Mouse (Mus musculus): ENCODE results near the gene Pltp. TPM values are rescaled to one million over a fixed set of nuclear protein-coding genes. Genes with fewer than 3 reads are reported as not detected.
A peak's percentile ranks its signal among the peaks of the same experiment; 100 is the strongest.

Pltp gene
- total and polyA plus RNA-seq, 2 experiments from 2014 or later = 43.4 to 80.7 TPM

DNA sequence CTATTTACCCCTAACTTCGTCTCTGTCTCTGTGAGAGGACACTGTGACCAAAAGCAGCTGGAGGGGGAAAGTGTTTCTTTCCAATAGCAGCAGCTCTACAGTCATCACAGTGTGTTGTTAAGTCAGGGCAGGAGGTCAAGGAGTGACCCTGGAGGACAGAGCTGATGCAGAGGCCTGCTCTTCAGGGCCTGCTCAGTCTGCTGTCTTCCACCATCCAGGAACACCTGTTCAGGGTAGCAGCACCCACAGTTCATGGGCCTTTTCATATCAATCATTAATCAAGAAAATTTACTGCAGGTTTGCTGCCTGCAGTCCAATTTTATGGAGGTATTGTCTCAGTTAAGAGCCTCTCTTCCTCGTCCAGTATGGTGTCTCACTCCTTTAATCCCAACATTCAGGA, 44.0 kb downstream of the Pltp start:
- no peak for TF ChIP-seq CTCF (IDR thresholded peaks at IDR 0.05; ENCODE audit: low read depth)
- no peaks in the 10 kb centered on the region for H3K27me3 ChIP-seq (ENCODE audit: insufficient read depth, low read length)
- no peak overlapping the region for H3K4me3 ChIP-seq (ENCODE audit: low read depth, low read length)
- H3K4me2 ChIP-seq (ENCODE audit: low read depth) = no peak overlapping the region
- ATAC-seq (no peak), DNase-seq (no peak)
- H3K9ac ChIP-seq = no peak overlapping the region
- WGBS = 76% methylated on average over 2 of the region's 2 CpGs
- H3K27ac ChIP-seq (ENCODE audit: low read depth, low read length) = no peak overlapping the region
- peaks cover 9% of the 10 kb centered on the region for H3K36me3 ChIP-seq (ENCODE audit: insufficient read depth)
- no peaks in the 10 kb centered on the region for H3K9me3 ChIP-seq (ENCODE audit: low read length)
- H3K4me1 ChIP-seq (ENCODE audit: insufficient read depth) = no peaks in the 10 kb centered on the region

DNA sequence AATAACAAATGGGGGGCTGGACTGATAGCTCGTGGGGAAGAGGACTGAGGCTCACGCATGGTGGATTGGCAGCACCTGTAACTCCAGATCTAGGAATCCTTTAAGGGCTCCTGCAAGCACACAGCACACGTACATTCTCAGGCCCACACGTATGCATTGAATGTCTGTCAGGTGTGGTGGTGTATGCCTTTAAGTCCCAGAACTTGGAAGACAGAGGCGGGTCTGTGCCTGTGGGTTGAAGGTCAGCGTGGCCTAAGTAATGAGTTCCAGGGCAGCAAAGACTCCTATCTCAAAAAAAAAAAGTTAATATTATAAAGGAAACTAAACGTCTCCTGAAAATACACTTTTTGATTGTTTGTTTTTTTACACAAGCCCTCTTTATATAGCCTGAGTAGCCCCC, 50.9 kb downstream of the Pltp start:
- no peak overlapping the region for H3K27ac ChIP-seq (ENCODE audit: low read depth, low read length)
- ATAC-seq (no peak), DNase-seq (no peak)
- peaks cover 5% of the 10 kb centered on the region for H3K36me3 ChIP-seq (ENCODE audit: insufficient read depth)
- H3K9me3 ChIP-seq (ENCODE audit: low read length) = no peaks in the 10 kb centered on the region
- H3K4me1 ChIP-seq (ENCODE audit: insufficient read depth) = 0 out of 2 replicates have a peak, but pooled peaks cover 4% of the 10 kb centered on the region
- WGBS = 88% methylated on average over 7 of the region's 7 CpGs
- no peaks in the 10 kb centered on the region for H3K27me3 ChIP-seq (ENCODE audit: insufficient read depth, low read length)
- TF ChIP-seq CTCF (IDR thresholded peaks at IDR 0.05; ENCODE audit: low read depth) = no peak
- no peak overlapping the region for H3K4me2 ChIP-seq (ENCODE audit: low read depth)
- no peak overlapping the region for H3K9ac ChIP-seq
- H3K4me3 ChIP-seq (ENCODE audit: low read depth, low read length) = no peak overlapping the region

DNA sequence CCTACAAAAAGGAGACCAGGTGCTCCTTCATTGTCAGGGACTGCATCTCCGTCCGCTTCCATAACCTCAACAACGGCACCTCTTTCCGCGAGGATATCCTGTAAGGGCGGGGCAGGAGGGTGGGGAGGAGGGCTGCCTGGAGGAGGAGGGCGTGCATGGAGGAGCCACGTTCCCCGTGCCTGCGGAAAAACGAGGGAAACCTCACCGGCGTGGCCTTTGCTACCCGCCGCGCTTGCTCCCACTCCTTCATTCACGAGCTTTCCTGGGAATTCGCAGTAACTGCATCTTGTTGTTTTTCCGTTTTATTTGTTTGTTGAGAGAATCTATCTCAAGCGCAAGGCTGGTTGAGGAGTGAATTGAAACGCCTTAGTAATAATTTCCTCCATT, 52.2 kb downstream of the Pltp start:
- no peak for DNase-seq
- 0 out of 2 replicates have a peak, but pooled peaks cover 4% of the 10 kb centered on the region for H3K4me1 ChIP-seq (ENCODE audit: insufficient read depth)
- peak overlapping the region; percentile 73 for H3K27ac ChIP-seq (ENCODE audit: low read depth, low read length)
- H3K4me3 ChIP-seq (ENCODE audit: low read depth, low read length) = peak overlapping the region; percentile 53
- WGBS = under 1% methylated on average over 21 of the region's 21 CpGs
- TF ChIP-seq CTCF (IDR thresholded peaks at IDR 0.05; ENCODE audit: low read depth) = no peak
- peak overlapping the region; percentile 67 for H3K4me2 ChIP-seq (ENCODE audit: low read depth)
- peak overlapping the region; percentile 71 for H3K9ac ChIP-seq
- peak; percentile 39 for ATAC-seq
- no peaks in the 10 kb centered on the region for H3K27me3 ChIP-seq (ENCODE audit: insufficient read depth, low read length)
- no peaks in the 10 kb centered on the region for H3K9me3 ChIP-seq (ENCODE audit: low read length)
- H3K36me3 ChIP-seq (ENCODE audit: insufficient read depth) = peaks cover 5% of the 10 kb centered on the region

DNA sequence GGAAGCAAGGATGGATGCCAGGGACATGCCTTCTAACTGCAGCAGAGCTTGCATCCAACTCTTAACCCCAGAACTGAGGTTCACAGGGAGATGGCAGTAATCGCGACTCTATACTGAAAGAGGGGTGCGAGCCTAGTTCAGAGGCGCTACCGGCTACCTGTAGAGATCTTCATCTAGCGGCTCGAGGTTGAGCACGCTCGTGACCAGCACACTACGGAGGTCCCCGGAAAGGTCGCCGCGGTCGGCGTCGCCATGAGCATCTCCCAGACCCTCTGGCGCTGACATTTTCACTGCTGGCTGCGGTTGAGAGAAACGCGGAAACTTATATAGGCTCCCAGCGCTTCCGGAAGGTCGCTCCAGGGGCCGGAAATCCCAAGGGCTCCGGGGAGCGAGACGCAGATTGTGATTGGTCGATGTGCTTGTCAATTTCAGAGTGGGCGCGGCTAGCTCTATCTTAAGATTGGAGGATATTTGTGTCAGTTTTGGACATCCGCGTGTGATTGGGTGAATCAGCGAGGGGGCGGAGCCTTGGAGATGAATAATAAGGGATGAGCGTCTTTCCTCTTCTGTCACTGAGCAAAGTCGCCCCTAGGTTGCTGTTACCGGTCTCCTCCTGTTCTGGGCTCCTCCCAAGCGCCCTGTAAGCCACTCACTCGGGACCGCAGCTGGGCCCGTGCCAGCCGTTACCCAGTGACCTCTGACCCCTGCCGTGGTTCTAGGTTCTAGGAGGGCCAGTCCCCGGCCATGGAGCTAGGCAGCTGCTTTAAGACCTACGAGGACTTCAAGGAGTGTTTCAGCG, 52.8 kb downstream of the Pltp start, which contains the start of the genes Acot8 and Zswim3:
TSS of gene Acot8 (minus strand) at position 350 of the 799 bp plus-strand sequence.
TSS of gene Zswim3 (plus strand) at position 566 of the 799 bp plus-strand sequence.
- TF ChIP-seq CTCF (IDR thresholded peaks at IDR 0.05; ENCODE audit: low read depth) = 0 out of 2 replicates have a peak, but pooled peaks have one; percentile 15
- H3K4me1 ChIP-seq (ENCODE audit: insufficient read depth) = 0 out of 2 replicates have a peak, but pooled peaks cover 4% of the 10 kb centered on the region
- ATAC-seq (peak; percentile 98), DNase-seq (peak; percentile 99)
- H3K27ac ChIP-seq (ENCODE audit: low read depth, low read length) = peak within 1 kb of the TSS; percentile 85
- H3K4me2 ChIP-seq (ENCODE audit: low read depth) = peak within 1 kb of the TSS; percentile 67
- H3K27me3 ChIP-seq (ENCODE audit: insufficient read depth, low read length) = no peaks in the 10 kb centered on the region
- no peaks in the 10 kb centered on the region for H3K9me3 ChIP-seq (ENCODE audit: low read length)
- 1% methylated on average over 47 of the region's 47 CpGs for WGBS
- peak within 1 kb of the TSS; percentile 71 for H3K9ac ChIP-seq
- H3K4me3 ChIP-seq (ENCODE audit: low read depth, low read length) = peak within 1 kb of the TSS; percentile 53
- H3K36me3 ChIP-seq (ENCODE audit: insufficient read depth) = peaks cover 11% of the 10 kb centered on the region

DNA sequence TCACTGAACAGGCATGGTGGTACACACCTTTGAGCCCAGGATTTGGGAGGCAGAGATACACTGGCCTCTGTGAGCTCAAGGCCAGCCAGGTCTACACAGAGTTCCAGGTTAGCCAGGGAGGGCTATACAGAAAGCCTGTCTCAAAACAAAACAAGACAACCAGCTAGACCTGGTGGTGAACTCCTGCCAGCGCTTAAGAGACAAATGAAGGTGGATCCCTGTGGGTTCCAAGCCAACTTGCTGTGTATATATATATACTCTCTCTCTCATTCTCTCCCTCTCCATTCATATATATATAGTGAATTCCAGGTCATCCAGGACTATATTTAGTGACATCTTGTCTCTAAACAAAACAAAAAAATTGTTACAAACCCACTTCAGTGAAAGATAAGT, 53.6 kb downstream of the Pltp start:
- ATAC-seq (no peak), DNase-seq (no peak)
- H3K9me3 ChIP-seq (ENCODE audit: low read length) = no peaks in the 10 kb centered on the region
- H3K4me1 ChIP-seq (ENCODE audit: insufficient read depth) = 0 out of 2 replicates have a peak, but pooled peaks cover 4% of the 10 kb centered on the region
- H3K9ac ChIP-seq = peak overlapping the region; percentile 66
- H3K27ac ChIP-seq (ENCODE audit: low read depth, low read length) = peak overlapping the region; percentile 85
- peak overlapping the region; percentile 60 for H3K4me2 ChIP-seq (ENCODE audit: low read depth)
- peaks cover 18% of the 10 kb centered on the region for H3K36me3 ChIP-seq (ENCODE audit: insufficient read depth)
- WGBS = 52% methylated on average over 1 of the region's 1 CpGs
- peak overlapping the region; percentile 53 for H3K4me3 ChIP-seq (ENCODE audit: low read depth, low read length)
- TF ChIP-seq CTCF (IDR thresholded peaks at IDR 0.05; ENCODE audit: low read depth) = no peak
- no peaks in the 10 kb centered on the region for H3K27me3 ChIP-seq (ENCODE audit: insufficient read depth, low read length)

DNA sequence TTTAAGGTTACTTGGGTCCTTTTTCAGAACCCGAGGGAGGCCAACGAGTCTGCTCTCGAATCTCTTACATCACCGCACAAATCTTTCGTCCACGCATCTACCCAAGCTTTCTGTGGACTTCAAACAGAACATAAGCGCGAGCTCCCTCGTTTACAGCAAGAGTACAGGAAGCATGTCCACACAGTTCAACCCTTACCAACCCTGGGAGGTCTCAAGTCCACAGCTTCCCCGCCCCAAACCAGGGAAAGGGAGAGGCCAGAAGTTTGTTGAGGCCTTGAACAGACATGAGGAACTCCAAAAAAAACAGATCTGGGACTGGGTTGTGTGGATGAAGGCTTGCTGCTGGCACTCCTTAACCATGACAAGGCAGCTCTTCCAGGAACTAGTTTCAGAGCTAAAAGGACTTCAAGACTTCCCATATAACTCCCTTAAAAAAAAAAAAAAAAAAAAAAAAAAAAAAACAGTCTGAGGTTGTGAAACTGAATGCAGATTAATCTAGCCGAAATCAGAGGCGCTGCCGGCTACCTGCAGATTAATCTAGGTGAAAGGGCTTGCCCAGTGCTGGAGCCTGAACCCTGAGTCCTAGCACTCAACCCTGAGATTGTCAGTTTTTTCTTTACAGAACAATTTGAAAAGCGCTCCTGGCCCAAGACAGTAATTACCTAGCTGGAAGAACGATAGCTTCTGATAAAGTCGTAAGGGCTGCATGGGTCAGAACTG, 54.1 kb downstream of the Pltp start:
- 93% methylated on average over 16 of the region's 16 CpGs for WGBS
- peak overlapping the region; percentile 53 for H3K4me3 ChIP-seq (ENCODE audit: low read depth, low read length)
- H3K9ac ChIP-seq = peak overlapping the region; percentile 66; the same call in 1 of the 2 replicates

More for the DNA sequence above, 54.1 kb downstream of the Pltp start:
- no peaks in the 10 kb centered on the region for H3K9me3 ChIP-seq (ENCODE audit: low read length)
- H3K27ac ChIP-seq (ENCODE audit: low read depth, low read length) = no peak overlapping the region
- no peak for TF ChIP-seq CTCF (IDR thresholded peaks at IDR 0.05; ENCODE audit: low read depth)
- DNase-seq (no peak), ATAC-seq (no peak)
- H3K4me1 ChIP-seq (ENCODE audit: insufficient read depth) = 0 out of 2 replicates have a peak, but pooled peaks cover 4% of the 10 kb centered on the region
- H3K4me2 ChIP-seq (ENCODE audit: low read depth) = peak overlapping the region; percentile 60
- H3K36me3 ChIP-seq (ENCODE audit: insufficient read depth) = peaks cover 15% of the 10 kb centered on the region
- no peaks in the 10 kb centered on the region for H3K27me3 ChIP-seq (ENCODE audit: insufficient read depth, low read length)

Measured in forebrain, postnatal 0 days (tissue).